Mouse (Mus musculus) forebrain, embryonic 11.5 days (tissue): ENCODE measurements around the gene H2-T22. TPM values are rescaled to one million over a fixed set of nuclear protein-coding genes. Genes with fewer than 3 reads are reported as not detected.
"Not testable (repeated sequence)": the region's sequence is repeated elsewhere in the genome, so short reads cannot be mapped to it uniquely, and the experiment has no call there.

Experiments
- ATAC-seq: fragments of 200-750 bp; cut with Nextera tagmentation; replicated peaks from 2 replicates; pipeline ENCODE4 v1.8.0; 2017; ENCODE audit warnings: moderate TSS enrichment; ENCODE audit not compliant: low FRiP score
- DNase-seq: peaks from one replicate; pipeline ENCODE4 v3.0.0-alpha.2; 2017; ENCODE audit warnings: low spot score
- H3K27ac ChIP-seq: fragments of 300-500 bp; sonication (generic); 2 replicates; pipeline ENCODE4 v1.5.1; 2014; ENCODE audit warnings: low read depth, low read length
- H3K27me3 ChIP-seq: fragments of 300-500 bp; sonication (generic); 2 replicates; pipeline ENCODE4 v1.6.1; 2014; ENCODE audit warnings: mild to moderate bottlenecking, low read length, mixed read lengths; ENCODE audit not compliant: control insufficient read depth, insufficient read depth
- H3K36me3 ChIP-seq: fragments of 300-500 bp; sonication (generic); 2 replicates; pipeline ENCODE4 v1.6.1; 2014; ENCODE audit warnings: mild to moderate bottlenecking, low read length, moderate library complexity, mixed read lengths; ENCODE audit not compliant: control insufficient read depth, insufficient read depth
- H3K4me1 ChIP-seq: fragments of 300-500 bp; sonication (generic); replicated peaks from 2 replicates; pipeline ENCODE4 v1.6.1; 2014; ENCODE audit warnings: low read length, mixed read lengths; ENCODE audit not compliant: control insufficient read depth, insufficient read depth
- H3K4me2 ChIP-seq: fragments of 300-500 bp; sonication (generic); 2 replicates; pipeline ENCODE4 v1.6.1; 2014; ENCODE audit warnings: low read depth, mild to moderate bottlenecking, low read length, moderate library complexity, mixed read lengths; ENCODE audit not compliant: severe bottlenecking
- H3K4me3 ChIP-seq: fragments of 300-500 bp; sonication (generic); 2 replicates; pipeline ENCODE4 v1.5.1; 2014; ENCODE audit warnings: low read depth, low read length
- H3K9ac ChIP-seq: fragments of 300-500 bp; sonication (generic); 2 replicates; pipeline ENCODE4 v1.6.1; 2014; ENCODE audit warnings: low read length
- H3K9me3 ChIP-seq: fragments of 300-500 bp; sonication (generic); 2 replicates; pipeline ENCODE4 v1.6.1; 2016; ENCODE audit warnings: low read length, mixed read lengths; ENCODE audit not compliant: control insufficient read depth
- WGBS: fragments of 180-500 bp; shearing (Covaris S2); extraction: QIAGEN DNeasy Blood & Tissue Kit; methylation state at CpG from one replicate; pipeline ENCODE4 v1.1.7; 2014; 5-methylcytosine and 5-hydroxymethylcytosine counted together
- polyA plus RNA-seq: library from polyadenylated mRNA; unstranded; fragments of >200 nt; fragmentation: Nextera tagmentation; extraction: Ambion mirVana; gene quantifications from 2 replicates; pipeline ENCODE4 v1.2.1, GENCODE M21; 2014

H2-T22 gene
- polyA plus RNA-seq, 1 experiment from 2014 or later = 7.6 TPM

DNA sequence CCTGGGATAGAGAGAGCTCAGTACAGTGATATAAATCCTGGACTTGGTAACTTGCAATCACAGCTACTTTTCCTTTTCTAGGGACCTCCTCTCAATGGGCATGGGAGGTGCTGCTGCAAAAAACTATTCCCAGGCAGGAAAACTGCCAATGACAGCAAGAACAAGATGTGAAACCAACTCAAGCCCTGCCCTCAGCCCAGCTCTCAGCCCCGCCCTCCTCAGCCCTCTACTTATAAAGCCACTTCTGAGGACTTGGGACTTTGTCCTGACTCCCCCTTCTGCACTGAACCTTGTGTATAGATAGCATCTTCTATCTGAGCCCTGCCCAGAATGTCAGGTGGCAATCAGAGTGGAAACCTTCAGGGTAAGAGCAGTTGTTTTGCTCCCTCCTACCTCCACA, 15.8 kb upstream of the H2-T22 start, which contains the start of gene Gm11127:
TSS of gene Gm11127 (minus strand) at position 10 of the 400 bp plus-strand sequence.
- H3K4me2 ChIP-seq, H3K36me3 ChIP-seq, ATAC-seq, DNase-seq, H3K27me3 ChIP-seq, H3K9me3 ChIP-seq, H3K9ac ChIP-seq, H3K4me3 ChIP-seq, H3K27ac ChIP-seq, H3K4me1 ChIP-seq: not testable (repeated sequence)
- 80% methylated on average over 1 of the region's 1 CpGs for WGBS

DNA sequence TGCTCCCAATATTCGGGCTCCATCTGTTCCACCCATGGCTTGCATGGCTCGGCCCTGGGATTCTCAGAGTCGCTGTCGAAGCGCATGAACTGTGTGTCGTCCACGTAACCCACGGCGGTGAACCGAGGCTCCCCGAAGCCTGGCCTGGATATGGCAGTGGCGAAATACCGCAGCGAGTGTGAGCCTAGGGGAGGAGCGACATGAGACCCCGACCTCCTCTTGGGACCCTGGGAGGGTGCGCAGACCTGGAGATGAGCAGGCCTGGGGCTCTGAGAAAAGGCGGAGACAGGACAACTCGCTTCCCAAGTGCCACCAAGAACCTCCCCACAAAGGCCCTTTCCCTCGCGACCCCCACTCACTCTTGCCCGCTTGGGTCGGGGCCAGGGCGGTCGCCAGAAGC, 15.4 kb upstream of the H2-T22 start:
- 90% methylated on average over 22 of the region's 25 CpGs for WGBS
- not testable (repeated sequence) for H3K9ac ChIP-seq, H3K4me1 ChIP-seq

DNA sequence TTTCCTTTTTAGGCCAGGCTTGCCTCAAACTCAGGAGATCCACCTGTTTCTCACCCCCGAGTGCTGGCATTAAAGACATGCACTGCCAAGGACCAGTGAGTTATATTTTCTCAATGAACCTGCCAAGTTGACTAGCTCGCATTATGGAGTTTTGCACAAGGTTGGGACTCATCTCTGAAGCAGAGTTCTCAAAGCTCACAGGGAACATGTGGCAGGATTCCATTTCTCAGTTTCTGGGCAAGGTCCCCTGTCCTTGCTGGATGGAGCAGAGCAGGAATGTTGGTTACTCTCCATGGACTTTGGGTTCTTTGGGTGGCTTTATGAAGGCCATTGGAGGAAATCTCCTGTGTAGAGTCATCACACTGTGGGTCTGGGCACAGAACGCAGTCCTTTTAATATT, 739 bp upstream of the H2-T22 start:
- no peaks in the 10 kb centered on the region for H3K4me1 ChIP-seq
- WGBS = 83% methylated on average over 3 of the region's 3 CpGs
- ATAC-seq = no peak
- DNase-seq = no peak
- H3K9ac ChIP-seq = no peak overlapping the region
- no peak overlapping the region for H3K4me3 ChIP-seq
- no peaks in the 10 kb centered on the region for H3K27me3 ChIP-seq
- no peaks in the 10 kb centered on the region for H3K9me3 ChIP-seq
- H3K36me3 ChIP-seq = no peaks in the 10 kb centered on the region
- no peak overlapping the region; the same call in 1 of the 2 replicates for H3K4me2 ChIP-seq
- no peak overlapping the region for H3K27ac ChIP-seq

More for the DNA sequence above, 15.4 kb upstream of the H2-T22 start:
- not testable (repeated sequence) for DNase-seq, H3K9me3 ChIP-seq, ATAC-seq, H3K36me3 ChIP-seq, H3K4me3 ChIP-seq, H3K27ac ChIP-seq, H3K4me2 ChIP-seq, H3K27me3 ChIP-seq

DNA sequence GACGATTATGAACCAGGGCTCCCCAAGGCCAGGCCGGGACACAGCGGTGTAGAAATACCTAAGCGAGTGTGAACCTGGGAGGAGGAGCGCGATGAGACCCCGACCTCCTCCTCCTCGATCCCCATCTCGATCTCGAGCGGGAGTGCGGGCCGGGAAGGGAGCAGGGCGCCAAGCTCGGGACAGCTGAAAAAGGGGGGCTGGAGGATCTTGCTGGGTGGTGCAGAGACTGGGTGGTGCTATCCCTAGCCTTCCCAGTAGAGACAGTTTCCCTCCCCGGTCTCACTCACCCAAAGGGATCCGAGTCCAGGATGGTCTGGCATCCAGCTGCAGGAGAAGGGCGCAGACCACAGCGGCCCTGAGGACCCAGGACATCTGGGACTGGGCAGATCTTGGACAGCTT, 492 bp downstream of the H2-T22 start:
- Histone ChIP-seq H3K4me2 (peak overlapping the region; percentile 54), H3K9ac (peak overlapping the region; percentile 39), H3K4me3 (peak overlapping the region; percentile 24)
- H3K27ac ChIP-seq, H3K9me3 ChIP-seq, H3K27me3 ChIP-seq, H3K4me1 ChIP-seq, H3K36me3 ChIP-seq, DNase-seq: not testable (repeated sequence)
- ATAC-seq = peak; percentile 33; the same call in 1 of the 2 replicates
- WGBS = 1% methylated on average over 19 of the region's 19 CpGs

DNA sequence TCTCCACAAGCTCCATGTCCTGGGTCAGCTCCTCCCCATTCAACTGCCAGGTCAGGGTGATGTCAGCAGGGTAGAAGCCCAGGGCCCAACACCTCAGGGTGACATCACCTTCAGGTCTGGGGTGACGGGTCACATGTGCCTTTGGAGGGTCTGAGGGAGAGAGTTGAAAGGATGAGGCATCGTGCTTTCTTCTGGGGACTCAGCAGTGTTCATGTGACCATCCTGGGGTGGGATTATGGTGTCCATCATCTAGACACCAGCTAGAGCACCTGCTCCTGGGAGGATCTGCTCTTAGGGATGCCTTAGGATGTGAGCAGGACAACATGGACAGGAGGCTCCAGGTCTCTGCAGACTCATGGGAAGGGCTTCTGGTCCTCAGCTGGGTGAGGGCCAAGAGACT, 1.9 kb downstream of the H2-T22 start:
- not testable (repeated sequence) for H3K36me3 ChIP-seq, DNase-seq, H3K4me3 ChIP-seq, H3K27ac ChIP-seq, H3K4me1 ChIP-seq, H3K9me3 ChIP-seq, H3K27me3 ChIP-seq, H3K9ac ChIP-seq, ATAC-seq, H3K4me2 ChIP-seq
- 84% methylated on average over 2 of the region's 2 CpGs for WGBS

DNA sequence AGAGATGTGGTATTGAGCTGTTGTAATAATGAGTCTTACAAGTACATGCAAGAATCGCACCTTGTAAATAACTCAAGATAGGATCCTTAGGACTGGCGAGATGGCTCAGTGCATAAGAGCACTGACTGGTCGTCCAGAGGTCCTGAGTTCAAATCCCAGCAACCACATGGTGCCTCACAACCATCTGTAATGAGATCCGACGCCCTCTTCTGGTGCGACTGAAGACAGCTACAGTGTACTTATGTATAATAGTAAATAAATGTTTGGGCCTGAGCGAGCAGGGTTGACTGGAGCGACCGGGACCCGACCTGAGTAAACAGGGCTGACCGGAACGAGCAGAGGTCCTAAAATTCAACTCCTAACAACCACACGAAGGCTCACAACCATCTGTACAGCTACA, 6.4 kb downstream of the H2-T22 start:
- not testable (repeated sequence) for H3K36me3 ChIP-seq, DNase-seq, H3K4me2 ChIP-seq

DNA sequence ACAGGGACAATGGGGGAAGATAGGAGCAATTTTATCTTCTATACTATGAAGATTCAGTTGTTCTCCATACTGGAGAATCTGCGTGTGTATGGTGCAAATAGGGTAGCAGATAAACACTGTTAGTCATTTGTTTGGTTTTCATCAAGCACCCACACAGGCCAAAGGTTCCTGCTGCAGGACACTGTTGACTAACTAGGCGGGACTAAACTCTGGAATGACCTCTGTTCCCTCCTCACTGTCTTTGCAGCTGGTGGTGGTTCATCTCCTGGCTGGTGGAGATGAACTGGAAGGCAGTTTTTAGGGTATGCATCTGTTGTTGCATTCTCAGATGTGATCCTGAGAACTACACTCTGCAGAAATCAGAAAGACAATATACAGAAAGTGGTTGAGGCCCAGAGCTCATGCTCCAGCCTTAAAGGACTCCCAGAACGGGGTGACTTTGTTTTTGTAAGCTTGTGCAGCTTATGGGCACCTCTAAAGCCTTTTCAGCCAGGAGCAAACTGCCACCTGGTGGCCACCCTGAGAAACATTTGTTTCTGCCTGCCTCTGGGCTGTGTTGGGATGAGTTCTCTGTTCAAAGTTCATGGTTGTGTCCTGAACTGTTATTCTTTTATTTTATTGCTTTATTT, 7.4 kb downstream of the H2-T22 start:
- H3K36me3 ChIP-seq, H3K4me3 ChIP-seq, H3K9me3 ChIP-seq, DNase-seq, H3K27ac ChIP-seq, H3K9ac ChIP-seq, H3K4me2 ChIP-seq, H3K27me3 ChIP-seq, H3K4me1 ChIP-seq, ATAC-seq: not testable (repeated sequence)
- WGBS = 37% methylated on average over 3 of the region's 3 CpGs

More for the DNA sequence above, 6.4 kb downstream of the H2-T22 start:
- not testable (repeated sequence) for H3K9me3 ChIP-seq, H3K27me3 ChIP-seq, H3K4me3 ChIP-seq, ATAC-seq, H3K9ac ChIP-seq, H3K4me1 ChIP-seq, H3K27ac ChIP-seq
- WGBS = 89% methylated on average over 13 of the region's 13 CpGs

DNA sequence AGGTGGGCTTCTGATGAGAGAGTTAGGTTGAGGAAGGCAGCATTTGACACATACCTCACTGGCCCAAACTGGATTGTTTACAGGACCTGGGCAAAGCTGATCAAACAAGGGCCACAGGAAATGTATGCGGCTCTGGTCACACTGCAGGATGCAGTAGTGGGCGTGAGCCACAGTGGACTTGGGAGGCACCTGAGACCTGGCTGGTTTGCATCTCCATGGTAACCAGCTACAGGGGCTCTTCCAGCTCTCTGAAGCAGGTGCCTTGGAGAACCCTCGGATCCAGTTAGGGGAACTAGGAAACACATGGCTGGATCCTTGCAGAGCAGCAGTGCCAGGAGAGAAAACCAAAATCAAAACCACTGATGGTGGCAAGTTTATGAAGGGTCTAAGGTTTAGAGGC, 8.0 kb downstream of the H2-T22 start:
- not testable (repeated sequence) for H3K36me3 ChIP-seq, H3K9ac ChIP-seq, H3K4me2 ChIP-seq, H3K27me3 ChIP-seq, H3K4me3 ChIP-seq, H3K4me1 ChIP-seq, DNase-seq, H3K27ac ChIP-seq, ATAC-seq, H3K9me3 ChIP-seq
- 72% methylated on average over 3 of the region's 3 CpGs for WGBS

DNA sequence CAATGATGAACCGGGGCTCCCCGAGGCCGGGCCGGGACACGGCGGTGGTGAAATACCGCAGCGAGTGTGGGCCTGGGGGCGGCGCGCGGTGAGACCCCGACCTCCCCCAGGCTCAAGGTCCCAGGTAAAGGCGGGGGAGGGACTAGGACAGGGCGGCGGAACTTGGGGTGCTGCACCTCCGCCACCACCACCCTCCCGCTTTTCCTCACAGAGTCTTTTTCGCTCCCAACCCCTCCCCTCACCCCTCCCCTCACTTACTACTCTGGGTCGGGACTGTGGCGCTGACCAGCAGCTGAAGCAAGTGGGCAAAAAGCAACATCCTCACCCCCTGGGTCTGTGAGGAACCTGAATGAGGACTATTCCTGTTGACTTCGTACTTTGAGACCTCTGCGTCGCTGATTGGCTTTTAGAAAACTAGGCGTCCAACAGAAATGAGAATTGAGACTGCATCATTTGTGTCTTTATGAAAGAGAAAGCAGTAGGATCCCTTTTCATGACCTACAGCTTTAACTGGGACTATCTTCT, 10.1 kb downstream of the H2-T22 start, which contains the start of gene H2-T23:
TSS of gene H2-T23 (minus strand) at position 505 of the 525 bp plus-strand sequence.
- WGBS = under 1% methylated on average over 25 of the region's 25 CpGs
- ATAC-seq (peak; percentile 54; the same call in 1 of the 2 replicates), DNase-seq (peak; percentile 62)
- not testable (repeated sequence) for H3K36me3 ChIP-seq, H3K27me3 ChIP-seq, H3K27ac ChIP-seq, H3K9me3 ChIP-seq, H3K4me1 ChIP-seq
- peak within 1 kb of the TSS; percentile 38 for H3K4me3 ChIP-seq
- peak within 1 kb of the TSS; percentile 60 for H3K4me2 ChIP-seq
- H3K9ac ChIP-seq = peak within 1 kb of the TSS; percentile 66
